Mouse (Mus musculus) bone marrow, adult 2 months (tissue): ENCODE measurements around the gene Cd44. TPM values are rescaled to one million over a fixed set of nuclear protein-coding genes. Genes with fewer than 3 reads are reported as not detected.
A peak's percentile ranks its signal among the peaks of the same experiment; 100 is the strongest.

ENCODE experiments used
- H3K27ac ChIP-seq: fragments of 200-500 bp; 2 replicates; pipeline ENCODE4 v1.5.1; 2012; ENCODE audit warnings: low read depth, mild to moderate bottlenecking, control low read depth, inconsistent platforms, low read length; ENCODE audit not compliant: control insufficient read depth, poor library complexity, insufficient read depth
- H3K4me1 ChIP-seq: fragments of 200-500 bp; 2 replicates; pipeline ENCODE4 v1.6.1; 2011; ENCODE audit warnings: low read length; ENCODE audit not compliant: control insufficient read depth, insufficient read depth
- H3K4me3 ChIP-seq: fragments of 200-500 bp; replicated peaks from 2 replicates; pipeline ENCODE3; 2011; ENCODE audit warnings: mild to moderate bottlenecking, low read depth, low read length, control low read depth; ENCODE audit not compliant: control insufficient read depth
- CTCF ChIP-seq: fragments of 200-500 bp; IDR thresholded peaks from 2 replicates; pipeline ENCODE4 v1.5.1; 2011; ENCODE audit warnings: low read length, control low read depth; ENCODE audit not compliant: control insufficient read depth, insufficient read depth
- POLR2A ChIP-seq: fragments of 200-500 bp; IDR thresholded peaks from 2 replicates; pipeline ENCODE4 v1.6.1; 2011; ENCODE audit warnings: low read depth, mild to moderate bottlenecking, control low read depth, low read length, borderline replicate concordance; ENCODE audit not compliant: control insufficient read depth
- WGBS: fragments of 180-500 bp; shearing (Covaris S2); methylation state at CpG from one replicate; pipeline ENCODE4 v1.1.7; 2018; 5-methylcytosine and 5-hydroxymethylcytosine counted together
- polyA plus RNA-seq: library from polyadenylated mRNA; stranded (reverse); fragments of >200 nt; gene quantifications from 2 replicates; pipeline ENCODE4 v1.2.4, GENCODE M21; 2011; ENCODE audit warnings: low replicate concordance; ENCODE audit not compliant: missing spikeins, insufficient read depth, insufficient read length

Cd44 gene
- polyA plus RNA-seq, 1 experiment: 39.6 TPM

- 17% methylated on average over 1 of the region's 1 CpGs for WGBS
- Histone ChIP-seq H3K4me1 (peaks cover 6% of the 10 kb centered on the region), H3K27ac (peak overlapping the region; percentile 6; the same call in 1 of the 2 replicates), H3K4me3 (no peak overlapping the region)
- no peak for TF ChIP-seq CTCF
- TF ChIP-seq POLR2A: no peak
Observed at GRCm38 (mm10) chr2:102876141-102876540, 25.3 kb downstream of the Cd44 start.

- H3K27ac ChIP-seq: no peak overlapping the region
- H3K4me1 ChIP-seq: peaks cover 9% of the 10 kb centered on the region
- TF ChIP-seq CTCF (no peak), POLR2A (no peak)
- no peak overlapping the region for H3K4me3 ChIP-seq
- WGBS: 22% methylated on average over 4 of the region's 4 CpGs
Observed at GRCm38 (mm10) chr2:102873848-102874247, 27.6 kb downstream of the Cd44 start.

DNA sequence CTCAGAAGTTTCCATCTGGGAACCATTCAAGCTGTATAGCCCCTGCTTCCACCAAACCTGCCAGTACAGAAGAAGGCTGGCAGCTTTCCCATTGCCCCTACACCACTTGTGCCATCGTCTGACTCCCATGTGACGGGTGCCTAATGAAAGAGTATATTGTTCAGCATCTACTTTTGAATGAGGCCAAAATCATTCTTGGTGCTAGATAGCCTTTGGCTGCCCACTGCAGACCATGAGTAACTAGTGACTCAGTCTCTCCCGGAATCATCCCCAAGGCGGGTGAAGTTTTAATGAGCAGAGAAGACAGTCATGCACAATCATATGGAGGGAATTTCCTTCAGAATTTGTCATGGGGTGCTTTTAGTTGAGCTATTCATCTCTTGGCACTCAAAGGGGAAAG, 28.3 kb downstream of the Cd44 start:
- H3K4me1 ChIP-seq: peaks cover 5% of the 10 kb centered on the region; the same call in 1 of the 2 replicates
- no peak overlapping the region for H3K4me3 ChIP-seq
- no peak overlapping the region for H3K27ac ChIP-seq
- WGBS: 90% methylated on average over 4 of the region's 4 CpGs
- TF ChIP-seq CTCF: no peak
- no peak for TF ChIP-seq POLR2A

GRCm38 (mm10) chr2:102872436-102872835, 29.0 kb downstream of the Cd44 start:
- Histone ChIP-seq H3K4me1 (peaks cover 5% of the 10 kb centered on the region; the same call in 1 of the 2 replicates), H3K4me3 (no peak overlapping the region), H3K27ac (no peak overlapping the region)
- no peak for TF ChIP-seq POLR2A
- no peak for TF ChIP-seq CTCF
- WGBS: 88% methylated on average over 2 of the region's 2 CpGs

- Histone ChIP-seq H3K27ac (peak overlapping the region; percentile 41; the same call in 1 of the 2 replicates), H3K4me3 (no peak overlapping the region), H3K4me1 (peaks cover 9% of the 10 kb centered on the region; the same call in 1 of the 2 replicates)
- TF ChIP-seq CTCF (no peak), POLR2A (no peak)
- 59% methylated on average over 2 of the region's 2 CpGs for WGBS
Observed at GRCm38 (mm10) chr2:102868444-102868843, 33.0 kb downstream of the Cd44 start.

GRCm38 (mm10) chr2:102867396-102868088, 33.9 kb downstream of the Cd44 start:
- WGBS: 2% methylated on average over 6 of the region's 6 CpGs
- Histone ChIP-seq H3K27ac (peak overlapping the region; percentile 62), H3K4me3 (no peak overlapping the region), H3K4me1 (peaks cover 9% of the 10 kb centered on the region; the same call in 1 of the 2 replicates)
- TF ChIP-seq POLR2A: no peak
- no peak for TF ChIP-seq CTCF

DNA sequence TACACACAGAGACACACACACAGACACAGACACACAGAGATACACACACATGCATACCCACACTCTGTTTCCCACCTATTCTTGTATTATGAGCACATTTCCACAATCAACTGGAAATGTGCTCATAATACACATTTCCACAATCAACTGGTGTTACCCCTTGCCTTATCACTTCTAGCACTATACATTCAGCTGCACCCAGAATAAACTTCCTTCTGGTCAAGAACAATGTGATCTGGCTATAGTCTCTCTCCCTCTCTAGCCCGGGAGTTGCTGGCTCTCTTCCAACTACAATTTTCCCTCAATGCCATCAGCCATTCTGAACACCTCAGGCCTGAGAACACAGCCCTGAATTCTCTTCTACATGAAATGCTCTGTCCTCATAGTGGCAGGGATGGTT, 34.9 kb downstream of the Cd44 start:
- peak overlapping the region; percentile 83; the same call in 1 of the 2 replicates for H3K27ac ChIP-seq
- H3K4me3 ChIP-seq: no peak overlapping the region
- TF ChIP-seq POLR2A: no peak
- no peak for TF ChIP-seq CTCF
- peaks cover 9% of the 10 kb centered on the region; the same call in 1 of the 2 replicates for H3K4me1 ChIP-seq
- WGBS: 8% methylated on average over 1 of the region's 1 CpGs

- no peak overlapping the region for H3K27ac ChIP-seq
Observed at GRCm38 (mm10) chr2:102865354-102865752, 36.1 kb downstream of the Cd44 start.

More at GRCm38 (mm10) chr2:102865354-102865752, 36.1 kb downstream of the Cd44 start:
- no peak for TF ChIP-seq POLR2A
- TF ChIP-seq CTCF: no peak
- 78% methylated on average over 8 of the region's 8 CpGs for whole genome bisulfite sequencing
- H3K4me3 ChIP-seq: no peak overlapping the region
- H3K4me1 ChIP-seq: peaks cover 9% of the 10 kb centered on the region; the same call in 1 of the 2 replicates
